Mouse (Mus musculus) left cerebral cortex, postnatal 14 days (tissue): ENCODE results near the gene Gk2. TPM values are rescaled to one million over a fixed set of nuclear protein-coding genes. Genes with fewer than 3 reads are reported as not detected.
A peak's percentile ranks its signal among the peaks of the same experiment; 100 is the strongest.

Source experiments
- DNase-seq, 2 experiments: peaks; one replicate each; pipeline ENCODE4 v3.0.0; 2021 to 2022; ENCODE audit warnings: low spot score in 2 of 2, mixed read lengths in 1 of 2
- intact Hi-C: fragments of 180-260 bp; cut with DNase I; formaldehyde crosslinking; loops from one replicate; pipeline ENCODE4 v1.15.1; 2025
- long read RNA-seq, 2 experiments: library from polyadenylated mRNA; stranded (forward); transcript quantifications; one replicate each; pipeline ENCODE4 v2.0.0; 2021
- total RNA-seq, 2 experiments: library from RNA; stranded (reverse); gene quantifications; 2 replicates each; pipeline ENCODE4 v1.2.3; 2021

Gk2 gene
- under 1 TPM in 1 of 2 experiments, not detected in 1; 0.17 TPM for total RNA-seq
- long read RNA-seq, experiment 1, result 0 reads
- long read RNA-seq, experiment 2, result 0 reads

- no peak for DNase-seq
- intact Hi-C loops, result no loop called here
These were observed at the start of gene Gk2 for GRCm38 (mm10) chr5:97456816-97457215. Gene Gk2 (minus strand): TSS chr5:97457021.

GRCm38 (mm10) chr5:97498041-97498440 lies 41.2 kb upstream of the Gk2 start:
- no peak for DNase-seq
- intact Hi-C loops, result no loop called here

- DNase-seq, result no peak
These were observed 38.8 kb upstream of the Gk2 start for GRCm38 (mm10) chr5:97495488-97496092.

GRCm38 (mm10) chr5:97493421-97493820 lies 36.6 kb upstream of the Gk2 start:
- intact Hi-C loops, result no loop called here
- no peak for DNase-seq

More at GRCm38 (mm10) chr5:97495488-97496092, 38.8 kb upstream of the Gk2 start:
- intact Hi-C loops, result no loop called here

GRCm38 (mm10) chr5:97486141-97486540 lies 29.3 kb upstream of the Gk2 start:
- intact Hi-C loops, result no loop called here
- DNase-seq, result no peak

- intact Hi-C loops, result no loop called here
- no peak for DNase-seq
These were observed 23.2 kb upstream of the Gk2 start for GRCm38 (mm10) chr5:97479991-97480390.

- intact Hi-C loops, result no loop called here
- DNase-seq, result no peak
These were observed 10.4 kb upstream of the Gk2 start for GRCm38 (mm10) chr5:97467246-97467645.

- DNase-seq, result no peak
- intact Hi-C loops, result no loop called here
These were observed 9.8 kb upstream of the Gk2 start for GRCm38 (mm10) chr5:97466430-97467158.

GRCm38 (mm10) chr5:97465956-97466355 lies 9.1 kb upstream of the Gk2 start:
- intact Hi-C loops, result no loop called here

GRCm38 (mm10) chr5:97462856-97463255 lies 6.0 kb upstream of the Gk2 start:
- intact Hi-C loops, result no loop called here
- DNase-seq, result no peak

More at GRCm38 (mm10) chr5:97465956-97466355, 9.1 kb upstream of the Gk2 start:
- no peak for DNase-seq

GRCm38 (mm10) chr5:97451451-97451850 lies 5.4 kb downstream of the Gk2 start:
- DNase-seq, result no peak
- intact Hi-C loops, result no loop called here

GRCm38 (mm10) chr5:97444191-97444590 lies 12.6 kb downstream of the Gk2 start:
- intact Hi-C loops, result no loop called here
- no peak for DNase-seq

- intact Hi-C loops, result no loop called here
These were observed 24.3 kb downstream of the Gk2 start for GRCm38 (mm10) chr5:97432512-97432911.

GRCm38 (mm10) chr5:97429976-97430375 lies 26.8 kb downstream of the Gk2 start:
- DNase-seq, result no peak
- intact Hi-C loops, result no loop called here

More at GRCm38 (mm10) chr5:97432512-97432911, 24.3 kb downstream of the Gk2 start:
- DNase-seq, result no peak

- no peak for DNase-seq
- intact Hi-C loops, result no loop called here
These were observed 35.2 kb downstream of the Gk2 start for GRCm38 (mm10) chr5:97421669-97422068.

- DNase-seq, result no peak
- intact Hi-C loops, result no loop called here
These were observed 39.6 kb downstream of the Gk2 start for GRCm38 (mm10) chr5:97417185-97417584.

GRCm38 (mm10) chr5:97415837-97416236 lies 41.0 kb downstream of the Gk2 start:
- DNase-seq, result peak in 1 of 2 experiments; percentile 8

GRCm38 (mm10) chr5:97413716-97414115 lies 43.1 kb downstream of the Gk2 start:
- DNase-seq, result no peak
- intact Hi-C loops, result no loop called here

More at GRCm38 (mm10) chr5:97415837-97416236, 41.0 kb downstream of the Gk2 start:
- intact Hi-C loops, result no loop called here

GRCm38 (mm10) chr5:97410190-97410589 lies 46.6 kb downstream of the Gk2 start:
- intact Hi-C loops, result no loop called here
- DNase-seq, result no peak

GRCm38 (mm10) chr5:97409234-97409704 lies 47.6 kb downstream of the Gk2 start:
- DNase-seq, result no peak
- intact Hi-C loops, result no loop called here
